Mouse (Mus musculus) spleen, embryonic (tissue): Measurements from ENCODE around the gene Tmem245.

ENCODE experiments used
- CTCF ChIA-PET: fragments of 350-600 bp; sonication (Branson Sonifier 250); formaldehyde crosslinking; loops from one replicate; lab custom pipeline; 2022; lab: Charles Lee

The Tmem245 gene

GRCm38 (mm10) chr4:56865003-56865511, 82.2 kb downstream of the Tmem245 start, which contains the start of gene Ctnnal1:
Ctnnal1 (minus strand) TSS chr4:56865188.
- CTCF ChIA-PET, result no interaction called here

GRCm38 (mm10) chr4:56864417-56865001, 82.7 kb downstream of the Tmem245 start:
- CTCF ChIA-PET, result no interaction called here

GRCm38 (mm10) chr4:56864016-56864415, 83.2 kb downstream of the Tmem245 start:
- CTCF ChIA-PET, result no interaction called here

GRCm38 (mm10) chr4:56861551-56861950, 85.7 kb downstream of the Tmem245 start:
- CTCF ChIA-PET, result no interaction called here

- CTCF ChIA-PET, result no interaction called here
Measured at GRCm38 (mm10) chr4:56858733-56859132, 88.5 kb downstream of the Tmem245 start.

GRCm38 (mm10) chr4:56856371-56856949, 90.8 kb downstream of the Tmem245 start:
- CTCF ChIA-PET, result no interaction called here

GRCm38 (mm10) chr4:56855935-56856334, 91.3 kb downstream of the Tmem245 start:
- CTCF ChIA-PET, result no interaction called here

- CTCF ChIA-PET, result no interaction called here
Measured at GRCm38 (mm10) chr4:56850724-56851123, 96.5 kb downstream of the Tmem245 start.

GRCm38 (mm10) chr4:56848044-56848443, 99.2 kb downstream of the Tmem245 start:
- CTCF ChIA-PET, result no interaction called here

- CTCF ChIA-PET, result no interaction called here
Measured at GRCm38 (mm10) chr4:56847400-56847799, 99.8 kb downstream of the Tmem245 start.

- CTCF ChIA-PET, result interaction anchor here (0.6 kb wide), 2 partner anchors 20 to 61 kb away, joined by 3 to 8 read pairs; no protein-coding TSS in a partner anchor
Measured at GRCm38 (mm10) chr4:56845896-56846533, 101.2 kb downstream of the Tmem245 start.

- CTCF ChIA-PET, result interaction anchor here (0.6 kb wide), 1 partner anchor 17 kb away, joined by 3 read pairs; no protein-coding TSS in a partner anchor
Measured at GRCm38 (mm10) chr4:56844911-56845310, 102.3 kb downstream of the Tmem245 start.

GRCm38 (mm10) chr4:56843963-56844362, 103.3 kb downstream of the Tmem245 start:
- CTCF ChIA-PET, result no interaction called here

GRCm38 (mm10) chr4:56842501-56842900, 104.7 kb downstream of the Tmem245 start:
- CTCF ChIA-PET, result no interaction called here

GRCm38 (mm10) chr4:56840297-56840696, 106.9 kb downstream of the Tmem245 start:
- CTCF ChIA-PET, result no interaction called here

- CTCF ChIA-PET, result no interaction called here
Measured at GRCm38 (mm10) chr4:56837661-56838060, 109.6 kb downstream of the Tmem245 start.

GRCm38 (mm10) chr4:56831998-56832397, 115.2 kb downstream of the Tmem245 start:
- CTCF ChIA-PET, result no interaction called here

GRCm38 (mm10) chr4:56831013-56831609, 116.1 kb downstream of the Tmem245 start:
- CTCF ChIA-PET, result no interaction called here

GRCm38 (mm10) chr4:56829511-56829921, 117.7 kb downstream of the Tmem245 start:
- CTCF ChIA-PET, result no interaction called here

- CTCF ChIA-PET, result no interaction called here
Measured at GRCm38 (mm10) chr4:56828932-56829331, 118.3 kb downstream of the Tmem245 start.

- CTCF ChIA-PET, result no interaction called here
Measured at GRCm38 (mm10) chr4:56824231-56824630, 123.0 kb downstream of the Tmem245 start.

GRCm38 (mm10) chr4:56820017-56820550, 127.2 kb downstream of the Tmem245 start:
- CTCF ChIA-PET, result no interaction called here
